Comparison of ENCODE assay signal across 10 mouse cellular contexts in the genomic region with DNA sequence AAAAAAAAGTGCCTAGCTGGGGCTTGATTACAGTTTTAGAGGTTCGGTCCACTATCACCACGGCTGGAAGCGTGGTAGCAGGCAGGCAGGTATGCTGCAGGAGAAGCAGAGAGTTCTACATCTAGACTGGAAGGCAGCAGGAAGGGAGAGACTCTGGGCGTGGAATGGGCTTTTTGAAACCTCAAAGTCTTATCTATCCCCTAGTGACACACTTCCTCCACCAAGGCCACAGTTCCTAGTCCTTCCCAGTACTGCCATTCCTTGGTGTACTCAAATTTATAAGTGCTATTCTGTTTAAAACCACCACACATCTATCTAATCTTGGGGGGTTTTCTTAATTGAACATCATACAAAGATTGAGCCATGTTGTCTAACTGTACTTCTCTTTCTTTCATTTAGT. TPM values are rescaled to one million over a fixed set of nuclear protein-coding genes. Genes with fewer than 3 reads are reported as not detected.
A peak's percentile ranks its signal among the peaks of the same experiment; 100 is the strongest.
DNase-seq lines count a peak whose midpoint lies in the region; ATAC-seq and TF ChIP-seq lines count a peak whose summit lies in the region.
"Had no signal": no experiment of that assay in that cellular context is flagged by ENCODE, and none has a peak within 500 bp of the region (broad histone marks: within the 10 kb centered on the region; RNA-seq: fewer than 3 reads in every experiment).

No protein-coding gene starts in this region.

- no peaks in the 10 kb centered on the region for H3K27me3 ChIP-seq in forebrain, embryonic 10.5 days (ENCODE audit: poor library complexity, severe bottlenecking)
- H3K27me3 ChIP-seq in forebrain, embryonic 16.5 days (replicated peaks; ENCODE audit: control insufficient read depth, insufficient read depth, low read length), result no peaks in the 10 kb centered on the region
- no peaks in the 10 kb centered on the region for H3K27me3 ChIP-seq in lung, embryonic 16.5 days (ENCODE audit: control insufficient read depth, insufficient read depth, low read depth, low read length)
- H3K27me3 ChIP-seq in lung, postnatal 0 days (replicated peaks; ENCODE audit: insufficient read depth, low read length), result no peaks in the 10 kb centered on the region
- no peaks in the 10 kb centered on the region for H3K27me3 ChIP-seq in limb, embryonic 15.5 days
- no peaks in the 10 kb centered on the region for H3K27me3 ChIP-seq in stomach, embryonic 16.5 days (ENCODE audit: control insufficient read depth, insufficient read depth, low read length)

- H3K9me3 ChIP-seq in forebrain, embryonic 10.5 days, result no peaks in the 10 kb centered on the region
- H3K9me3 ChIP-seq in forebrain, embryonic 16.5 days (ENCODE audit: control insufficient read depth, low read length), result no peaks in the 10 kb centered on the region
- no peaks in the 10 kb centered on the region for H3K9me3 ChIP-seq in lung, embryonic 16.5 days (ENCODE audit: control insufficient read depth, low read length)
- H3K9me3 ChIP-seq in lung, postnatal 0 days (ENCODE audit: low read length), result no peaks in the 10 kb centered on the region
- H3K9me3 ChIP-seq in limb, embryonic 15.5 days, result no peaks in the 10 kb centered on the region
- no peaks in the 10 kb centered on the region for H3K9me3 ChIP-seq in stomach, embryonic 16.5 days (replicated peaks; ENCODE audit: control insufficient read depth, low read length)

- no peak for TF ChIP-seq CTCF in lung, postnatal 0 days (IDR thresholded peaks at IDR 0.05)

- no peak for DNase-seq in forebrain, embryonic 10.5 days (ENCODE audit: extremely low spot score, low spot score)
- no peak for DNase-seq in lung, postnatal 0 days (ENCODE audit: low spot score)
- no peak for DNase-seq in cerebellum, adult 11 months
- no peak for DNase-seq in layer of hippocampus, postnatal 10 days (ENCODE audit: low spot score in 2 of 2)
- DNase-seq: gastrocnemius, postnatal 36 days; kidney, adult 2 months had no signal

- H3K4me2 ChIP-seq in forebrain, embryonic 16.5 days (ENCODE audit: low read length), result no peak overlapping the region; the same call in 1 of the 2 replicates
- H3K4me2 ChIP-seq in lung, embryonic 16.5 days (ENCODE audit: low read depth, low read length), result peak overlapping the region; percentile 67; the same call in 1 of the 2 replicates
- H3K4me2 ChIP-seq in lung, postnatal 0 days (replicated peaks; ENCODE audit: low read depth, low read length), result no peak overlapping the region
- H3K4me2 ChIP-seq in limb, embryonic 15.5 days, result no peak overlapping the region
- H3K4me2 ChIP-seq in stomach, embryonic 16.5 days (ENCODE audit: low read depth, low read length), result peak overlapping the region; percentile 90; the same call in 1 of the 2 replicates

- no peak for ATAC-seq in forebrain, embryonic 16.5 days
- ATAC-seq in lung, embryonic 16.5 days (ENCODE audit: low read depth), result no peak
- ATAC-seq in lung, postnatal 0 days, result no peak
- ATAC-seq in limb, embryonic 15.5 days (ENCODE audit: insufficient number of reproducible peaks, low FRiP score, low TSS enrichment, low read depth), result no peak
- no peak for ATAC-seq in stomach, embryonic 16.5 days (ENCODE audit: insufficient read depth, low FRiP score)

- H3K27ac ChIP-seq in forebrain, embryonic 10.5 days, result no peak overlapping the region
- no peak overlapping the region for H3K27ac ChIP-seq in forebrain, embryonic 16.5 days (ENCODE audit: low read length)
- no peak overlapping the region for H3K27ac ChIP-seq in lung, embryonic 16.5 days (ENCODE audit: low read length)
- no peak overlapping the region for H3K27ac ChIP-seq in lung, postnatal 0 days (ENCODE audit: low read length)
- H3K27ac ChIP-seq in limb, embryonic 15.5 days, result no peak overlapping the region
- H3K27ac ChIP-seq in stomach, embryonic 16.5 days (ENCODE audit: low read length), result no peak overlapping the region

- no peak for TF ChIP-seq EP300 in lung, postnatal 0 days (IDR thresholded peaks at IDR 0.05)

- H3K36me3 ChIP-seq in forebrain, embryonic 10.5 days (replicated peaks), result peaks cover 48% of the 10 kb centered on the region
- peaks cover 5% of the 10 kb centered on the region; the same call in 1 of the 2 replicates for H3K36me3 ChIP-seq in forebrain, embryonic 16.5 days (ENCODE audit: control insufficient read depth, insufficient read depth)
- H3K36me3 ChIP-seq in lung, embryonic 16.5 days (ENCODE audit: control insufficient read depth, insufficient read depth, low read length), result 0 out of 2 replicates have a peak, but pooled peaks cover 2% of the 10 kb centered on the region
- no peaks in the 10 kb centered on the region for H3K36me3 ChIP-seq in lung, postnatal 0 days (ENCODE audit: insufficient read depth, low read length)
- H3K36me3 ChIP-seq in limb, embryonic 15.5 days, result peaks cover 5% of the 10 kb centered on the region; the same call in 1 of the 2 replicates
- H3K36me3 ChIP-seq in stomach, embryonic 16.5 days (ENCODE audit: control insufficient read depth, insufficient read depth, low read length), result 0 out of 2 replicates have a peak, but pooled peaks cover 4% of the 10 kb centered on the region

- H3K4me3 ChIP-seq in forebrain, embryonic 10.5 days, result peak overlapping the region; percentile 86; the same call in 1 of the 2 replicates
- no peak overlapping the region for H3K4me3 ChIP-seq in forebrain, embryonic 16.5 days (replicated peaks; ENCODE audit: low read length)
- peak overlapping the region; percentile 87; the same call in 1 of the 2 replicates for H3K4me3 ChIP-seq in lung, embryonic 16.5 days (ENCODE audit: low read length)
- no peak overlapping the region for H3K4me3 ChIP-seq in lung, postnatal 0 days (ENCODE audit: low read depth, low read length)
- 0 out of 2 replicates have a peak overlapping the region, but pooled peaks have one; percentile 89 for H3K4me3 ChIP-seq in limb, embryonic 15.5 days
- H3K4me3 ChIP-seq in stomach, embryonic 16.5 days (replicated peaks; ENCODE audit: low read length), result no peak overlapping the region

- peaks cover 27% of the 10 kb centered on the region for H3K4me1 ChIP-seq in forebrain, embryonic 10.5 days
- peaks cover 15% of the 10 kb centered on the region for H3K4me1 ChIP-seq in forebrain, embryonic 16.5 days (replicated peaks; ENCODE audit: control insufficient read depth, insufficient read depth, low read length)
- peaks cover 13% of the 10 kb centered on the region for H3K4me1 ChIP-seq in lung, embryonic 16.5 days (replicated peaks; ENCODE audit: control insufficient read depth, insufficient read depth, low read length)
- H3K4me1 ChIP-seq in lung, postnatal 0 days (ENCODE audit: insufficient read depth, low read depth, low read length), result peaks cover 5% of the 10 kb centered on the region; the same call in 1 of the 2 replicates
- peaks cover 17% of the 10 kb centered on the region for H3K4me1 ChIP-seq in limb, embryonic 15.5 days
- peaks cover 14% of the 10 kb centered on the region for H3K4me1 ChIP-seq in stomach, embryonic 16.5 days (ENCODE audit: control insufficient read depth, insufficient read depth, low read length)

- H3K9ac ChIP-seq in forebrain, embryonic 16.5 days (replicated peaks; ENCODE audit: low read depth, low read length), result no peak overlapping the region
- no peak overlapping the region for H3K9ac ChIP-seq in lung, embryonic 16.5 days (ENCODE audit: low read length)
- no peak overlapping the region for H3K9ac ChIP-seq in lung, postnatal 0 days (replicated peaks; ENCODE audit: low read depth)
- H3K9ac ChIP-seq in limb, embryonic 15.5 days, result no peak overlapping the region
- no peak overlapping the region for H3K9ac ChIP-seq in stomach, embryonic 16.5 days (ENCODE audit: low read length)

- WGBS in forebrain, embryonic 10.5 days, result 88% methylated on average over 4 of the region's 4 CpGs
- 91% methylated on average over 4 of the region's 4 CpGs for WGBS in forebrain, embryonic 16.5 days
- whole genome bisulfite sequencing in lung, embryonic 16.5 days, result 91% methylated on average over 4 of the region's 4 CpGs
- WGBS in lung, postnatal 0 days, result 89% methylated on average over 4 of the region's 4 CpGs
- 96% methylated on average over 4 of the region's 4 CpGs for WGBS in limb, embryonic 15.5 days
- WGBS in stomach, embryonic 16.5 days, result 89% methylated on average over 4 of the region's 4 CpGs

RNA-seq across cellular contexts. Expression of a gene that starts 1.5 kb away (rescaled TPM):
- polyA plus RNA-seq in forebrain, embryonic 10.5 days (2016; fragmentation: Nextera tagmentation; extraction: Ambion mirVana), result 136 and 142 TPM in 2 replicates
- polyA plus RNA-seq in forebrain, embryonic 16.5 days (2015; fragmentation: Nextera tagmentation; extraction: Ambion mirVana), result 104 and 110 TPM in 2 replicates
- polyA plus RNA-seq in lung, embryonic 16.5 days (2015; fragmentation: Nextera tagmentation; extraction: Ambion mirVana), result 91.2 and 110 TPM in 2 replicates
- 38.1 and 39.5 TPM in 2 replicates for polyA plus RNA-seq in lung, postnatal 0 days (2015; fragmentation: Nextera tagmentation; extraction: Ambion mirVana)
- 92.5 and 95.6 TPM in 2 replicates for polyA plus RNA-seq in limb, embryonic 15.5 days (2015; fragmentation: Nextera tagmentation; extraction: Ambion mirVana)
- polyA plus RNA-seq in stomach, embryonic 16.5 days (2015; fragmentation: Nextera tagmentation; extraction: Ambion mirVana), result 73.9 and 93.6 TPM in 2 replicates
- 10 to 100 TPM; 47.1 to 52.0 TPM for total RNA-seq in layer of hippocampus, postnatal 10 days (2021)

Comparison
In these comparisons a context has a peak if more than half of its experiments do, and no peak if none do; other contexts are left out.
1. H3K4me3 ChIP-seq: peak in forebrain, embryonic 10.5 days (single experiment), lung, embryonic 16.5 days (single experiment) and limb, embryonic 15.5 days (single experiment); none in forebrain, embryonic 16.5 days (single experiment), lung, postnatal 0 days (single experiment) and stomach, embryonic 16.5 days (single experiment).
2. H3K4me2 ChIP-seq: peak in lung, embryonic 16.5 days (single experiment) and stomach, embryonic 16.5 days (single experiment); none in forebrain, embryonic 16.5 days (single experiment), lung, postnatal 0 days (single experiment) and limb, embryonic 15.5 days (single experiment).